Mouse (Mus musculus) midbrain, embryonic 14.5 days (tissue): ENCODE results near the gene Rd3. TPM values are rescaled to one million over a fixed set of nuclear protein-coding genes. Genes with fewer than 3 reads are reported as not detected.

ENCODE experiments used
- ATAC-seq: fragments of 200-750 bp; cut with Nextera tagmentation; 2 replicates; pipeline ENCODE4 v1.8.0; 2017; ENCODE audit warnings: moderate number of reproducible peaks, moderate library complexity; ENCODE audit not compliant: low FRiP score, low TSS enrichment
- DNase-seq: peaks from one replicate; pipeline ENCODE4 v3.0.0-alpha.2; 2015
- H3K27ac ChIP-seq: fragments of 300-500 bp; sonication (generic); replicated peaks from 2 replicates; pipeline ENCODE4 v1.5.1; 2014; ENCODE audit warnings: mild to moderate bottlenecking, low read depth, low read length, moderate library complexity
- H3K27me3 ChIP-seq: fragments of 300-500 bp; sonication (generic); 2 replicates; pipeline ENCODE4 v1.6.1; 2014; ENCODE audit warnings: low read length, control low read depth, mixed read lengths; ENCODE audit not compliant: control insufficient read depth, insufficient read depth
- H3K36me3 ChIP-seq: fragments of 300-500 bp; sonication (generic); 2 replicates; pipeline ENCODE4 v1.6.1; 2014; ENCODE audit warnings: low read length, control low read depth; ENCODE audit not compliant: control insufficient read depth, insufficient read depth
- H3K4me1 ChIP-seq: fragments of 300-500 bp; sonication (generic); 2 replicates; pipeline ENCODE4 v1.6.1; 2014; ENCODE audit warnings: mild to moderate bottlenecking, antibody characterized with exemption, low read length, control low read depth; ENCODE audit not compliant: control insufficient read depth, insufficient read depth
- H3K4me2 ChIP-seq: fragments of 300-500 bp; sonication (generic); 2 replicates; pipeline ENCODE4 v1.6.1; 2014; ENCODE audit warnings: mild to moderate bottlenecking, low read length, moderate library complexity
- H3K4me3 ChIP-seq: fragments of 300-500 bp; sonication (generic); replicated peaks from 2 replicates; pipeline ENCODE4 v1.5.1; 2014; ENCODE audit warnings: low read depth, low read length
- H3K9ac ChIP-seq: fragments of 300-500 bp; sonication (generic); replicated peaks from 2 replicates; pipeline ENCODE4 v1.6.1; 2014; ENCODE audit warnings: mild to moderate bottlenecking, low read length, moderate library complexity
- H3K9me3 ChIP-seq: fragments of 300-500 bp; sonication (generic); 2 replicates; pipeline ENCODE4 v1.6.1; 2016; ENCODE audit warnings: low read length, control low read depth, mixed read lengths; ENCODE audit not compliant: control insufficient read depth
- WGBS: fragments of 180-500 bp; shearing (Covaris S2); extraction: QIAGEN DNeasy Blood & Tissue Kit; methylation state at CpG from one replicate; pipeline ENCODE4 v1.1.7; 2014; 5-methylcytosine and 5-hydroxymethylcytosine counted together
- polyA plus RNA-seq: library from polyadenylated mRNA; unstranded; fragments of >200 nt; fragmentation: Nextera tagmentation; extraction: Ambion mirVana; gene quantifications from 2 replicates; pipeline ENCODE4 v1.2.1, GENCODE M21; 2014

Rd3 gene
- polyA plus RNA-seq, 1 experiment from 2014 or later = 2.4 TPM

- H3K27ac ChIP-seq = no peak overlapping the region
- H3K9ac ChIP-seq = no peak overlapping the region
- H3K4me3 ChIP-seq = no peak overlapping the region
- no peak for ATAC-seq
- WGBS = 94% methylated on average over 8 of the region's 8 CpGs
- no peak overlapping the region for H3K4me2 ChIP-seq
- H3K9me3 ChIP-seq = no peaks in the 10 kb centered on the region
- H3K4me1 ChIP-seq = no peaks in the 10 kb centered on the region
- no peaks in the 10 kb centered on the region for H3K36me3 ChIP-seq
- H3K27me3 ChIP-seq = no peaks in the 10 kb centered on the region
- DNase-seq = no peak
Observed at GRCm38 (mm10) chr1:191945341-191945740, 31.8 kb upstream of the Rd3 start.

- DNase-seq (no peak), ATAC-seq (no peak)
- H3K36me3 ChIP-seq = no peaks in the 10 kb centered on the region
- H3K4me2 ChIP-seq = no peak overlapping the region
- WGBS = 79% methylated on average over 5 of the region's 5 CpGs
- no peaks in the 10 kb centered on the region for H3K4me1 ChIP-seq
- no peaks in the 10 kb centered on the region for H3K9me3 ChIP-seq
- H3K27me3 ChIP-seq = no peaks in the 10 kb centered on the region
- H3K27ac ChIP-seq = no peak overlapping the region
- H3K4me3 ChIP-seq = no peak overlapping the region
- no peak overlapping the region for H3K9ac ChIP-seq
Observed at GRCm38 (mm10) chr1:191945756-191946155, 31.4 kb upstream of the Rd3 start.

- no peak for ATAC-seq
- Histone ChIP-seq H3K9me3 (no peaks in the 10 kb centered on the region), H3K4me1 (no peaks in the 10 kb centered on the region), H3K4me2 (no peak overlapping the region), H3K9ac (no peak overlapping the region), H3K27ac (no peak overlapping the region), H3K27me3 (no peaks in the 10 kb centered on the region), H3K36me3 (no peaks in the 10 kb centered on the region), H3K4me3 (no peak overlapping the region)
- WGBS = 89% methylated on average over 7 of the region's 7 CpGs
- DNase-seq = no peak
Observed at GRCm38 (mm10) chr1:191946261-191946660, 30.9 kb upstream of the Rd3 start.

- DNase-seq (no peak), ATAC-seq (no peak)
- H3K27me3 ChIP-seq = no peaks in the 10 kb centered on the region
- H3K4me3 ChIP-seq = no peak overlapping the region
- H3K27ac ChIP-seq = no peak overlapping the region
- no peaks in the 10 kb centered on the region for H3K4me1 ChIP-seq
- no peak overlapping the region for H3K4me2 ChIP-seq
- H3K9me3 ChIP-seq = no peaks in the 10 kb centered on the region
- 86% methylated on average over 2 of the region's 2 CpGs for WGBS
- H3K36me3 ChIP-seq = no peaks in the 10 kb centered on the region
- no peak overlapping the region for H3K9ac ChIP-seq
Observed at GRCm38 (mm10) chr1:191946835-191947234, 30.3 kb upstream of the Rd3 start.

- ATAC-seq = no peak
- DNase-seq = no peak
- no peak overlapping the region for H3K4me2 ChIP-seq
- H3K9ac ChIP-seq = no peak overlapping the region
- 78% methylated on average over 8 of the region's 8 CpGs for WGBS
- no peaks in the 10 kb centered on the region for H3K27me3 ChIP-seq
- H3K27ac ChIP-seq = no peak overlapping the region
- no peak overlapping the region for H3K4me3 ChIP-seq
- H3K4me1 ChIP-seq = no peaks in the 10 kb centered on the region
- no peaks in the 10 kb centered on the region for H3K36me3 ChIP-seq
- no peaks in the 10 kb centered on the region for H3K9me3 ChIP-seq
Observed at GRCm38 (mm10) chr1:191947796-191948195, 29.4 kb upstream of the Rd3 start.

- H3K4me2 ChIP-seq = no peak overlapping the region
- no peak overlapping the region for H3K27ac ChIP-seq
- no peaks in the 10 kb centered on the region for H3K9me3 ChIP-seq
- H3K4me3 ChIP-seq = no peak overlapping the region
- H3K9ac ChIP-seq = no peak overlapping the region
- ATAC-seq = no peak
- no peaks in the 10 kb centered on the region for H3K27me3 ChIP-seq
- no peaks in the 10 kb centered on the region for H3K4me1 ChIP-seq
- 77% methylated on average over 8 of the region's 8 CpGs for WGBS
- no peak for DNase-seq
- H3K36me3 ChIP-seq = no peaks in the 10 kb centered on the region
Observed at GRCm38 (mm10) chr1:191948600-191948999, 28.6 kb upstream of the Rd3 start.

GRCm38 (mm10) chr1:191950611-191951010, 26.6 kb upstream of the Rd3 start:
- Histone ChIP-seq H3K36me3 (no peaks in the 10 kb centered on the region), H3K4me1 (no peaks in the 10 kb centered on the region), H3K27me3 (no peaks in the 10 kb centered on the region), H3K27ac (no peak overlapping the region), H3K9ac (no peak overlapping the region), H3K4me3 (no peak overlapping the region), H3K4me2 (no peak overlapping the region), H3K9me3 (no peaks in the 10 kb centered on the region)
- DNase-seq (no peak), ATAC-seq (no peak)
- 71% methylated on average over 2 of the region's 2 CpGs for WGBS

GRCm38 (mm10) chr1:191952733-191953335, 24.3 kb upstream of the Rd3 start:
- ATAC-seq (no peak), DNase-seq (no peak)
- no peaks in the 10 kb centered on the region for H3K27me3 ChIP-seq
- 85% methylated on average over 11 of the region's 11 CpGs for WGBS
- no peak overlapping the region for H3K9ac ChIP-seq
- H3K36me3 ChIP-seq = no peaks in the 10 kb centered on the region
- H3K4me1 ChIP-seq = no peaks in the 10 kb centered on the region
- no peak overlapping the region for H3K4me2 ChIP-seq
- H3K4me3 ChIP-seq = no peak overlapping the region
- H3K9me3 ChIP-seq = no peaks in the 10 kb centered on the region
- no peak overlapping the region for H3K27ac ChIP-seq

- H3K27me3 ChIP-seq = no peaks in the 10 kb centered on the region
- 69% methylated on average over 3 of the region's 3 CpGs for WGBS
- H3K9me3 ChIP-seq = no peaks in the 10 kb centered on the region
- no peak overlapping the region for H3K27ac ChIP-seq
- no peaks in the 10 kb centered on the region for H3K36me3 ChIP-seq
- DNase-seq (no peak), ATAC-seq (no peak)
- no peak overlapping the region for H3K4me2 ChIP-seq
- H3K4me1 ChIP-seq = no peaks in the 10 kb centered on the region
- no peak overlapping the region for H3K9ac ChIP-seq
- H3K4me3 ChIP-seq = no peak overlapping the region
Observed at GRCm38 (mm10) chr1:191955101-191955500, 22.1 kb upstream of the Rd3 start.
